Mouse (Mus musculus) G1E (cell line): Measurements from ENCODE around the gene Olfr313. TPM values are rescaled to one million over a fixed set of nuclear protein-coding genes. Genes with fewer than 3 reads are reported as not detected.
"Not testable (repeated sequence)": the region's sequence is repeated elsewhere in the genome, so short reads cannot be mapped to it uniquely, and the experiment has no call there.

Experiments used
- ATAC-seq: 2 replicates; pipeline ENCODE4 v1.8.0; 2016; ENCODE audit warnings: mild to moderate bottlenecking; ENCODE audit not compliant: insufficient number of reproducible peaks, poor library complexity, low FRiP score, severe bottlenecking; ENCODE audit errors: extremely low read depth
- DNase-seq: peaks from one replicate; pipeline ENCODE4 v3.0.0; 2012; ENCODE audit warnings: low spot score
- H3K27me3 ChIP-seq: 2 replicates; pipeline ENCODE4 v1.6.1; 2012; ENCODE audit warnings: mild to moderate bottlenecking, low read length, inconsistent platforms; ENCODE audit not compliant: insufficient read depth
- H3K36me3 ChIP-seq: replicated peaks from 2 replicates; pipeline ENCODE3; 2012; ENCODE audit warnings: mild to moderate bottlenecking, inconsistent platforms
- H3K4me1 ChIP-seq: 2 replicates; pipeline ENCODE4 v1.6.1; 2012; ENCODE audit warnings: low read depth, low read length, inconsistent platforms, mixed read lengths; ENCODE audit not compliant: insufficient read depth
- H3K4me3 ChIP-seq: 2 replicates; pipeline ENCODE4 v1.5.1; 2012; ENCODE audit warnings: low read depth, mild to moderate bottlenecking, inconsistent platforms, low read length, moderate library complexity, mixed read lengths
- H3K9me3 ChIP-seq: replicated peaks from 2 replicates; pipeline ENCODE4 v1.6.1; 2012; ENCODE audit warnings: inconsistent platforms
- CTCF ChIP-seq: IDR thresholded peaks from 2 replicates; pipeline ENCODE4 v1.5.1; 2012; ENCODE audit warnings: low read depth, low read length, inconsistent platforms, mixed read lengths
- GATA1 ChIP-seq: IDR thresholded peaks from 2 replicates; pipeline ENCODE4 v1.6.1; 2012; ENCODE audit warnings: borderline replicate concordance, low read length, inconsistent platforms, mixed read lengths
- GATA2 ChIP-seq: IDR thresholded peaks from 2 replicates; pipeline ENCODE4 v1.6.1; 2012; ENCODE audit warnings: low read depth, low read length, inconsistent platforms, borderline replicate concordance
- POLR2AphosphoS5 ChIP-seq: IDR thresholded peaks from 2 replicates; pipeline ENCODE4 v1.6.1; 2012; ENCODE audit warnings: low read depth, low read length, inconsistent platforms; ENCODE audit not compliant: insufficient replicate concordance
- TAL1 ChIP-seq: conservative IDR thresholded peaks from 2 replicates; pipeline ENCODE4 v1.6.1; 2012; ENCODE audit warnings: low read depth, low read length, inconsistent platforms, mixed read lengths
- polyA plus RNA-seq: library from polyadenylated mRNA; stranded (reverse); fragments of >175 nt; gene quantifications from 2 replicates; pipeline ENCODE4 v1.2.3, GENCODE M21; 2012
- total RNA-seq, 2 experiments: library from RNA; stranded (forward) in 1 of 2; stranded (reverse) in 1 of 2; fragments of 200-1000 nt in 1 of 2; fragments of >200 nt in 1 of 2; fragmentation: Nextera tagmentation in 1 of 2; gene quantifications; 2 replicates each; pipeline ENCODE4 v1.2.3; 2014 to 2017

The Olfr313 gene
- total and polyA plus RNA-seq, 3 experiments, result 0.11 TPM; not detected in 2

DNA sequence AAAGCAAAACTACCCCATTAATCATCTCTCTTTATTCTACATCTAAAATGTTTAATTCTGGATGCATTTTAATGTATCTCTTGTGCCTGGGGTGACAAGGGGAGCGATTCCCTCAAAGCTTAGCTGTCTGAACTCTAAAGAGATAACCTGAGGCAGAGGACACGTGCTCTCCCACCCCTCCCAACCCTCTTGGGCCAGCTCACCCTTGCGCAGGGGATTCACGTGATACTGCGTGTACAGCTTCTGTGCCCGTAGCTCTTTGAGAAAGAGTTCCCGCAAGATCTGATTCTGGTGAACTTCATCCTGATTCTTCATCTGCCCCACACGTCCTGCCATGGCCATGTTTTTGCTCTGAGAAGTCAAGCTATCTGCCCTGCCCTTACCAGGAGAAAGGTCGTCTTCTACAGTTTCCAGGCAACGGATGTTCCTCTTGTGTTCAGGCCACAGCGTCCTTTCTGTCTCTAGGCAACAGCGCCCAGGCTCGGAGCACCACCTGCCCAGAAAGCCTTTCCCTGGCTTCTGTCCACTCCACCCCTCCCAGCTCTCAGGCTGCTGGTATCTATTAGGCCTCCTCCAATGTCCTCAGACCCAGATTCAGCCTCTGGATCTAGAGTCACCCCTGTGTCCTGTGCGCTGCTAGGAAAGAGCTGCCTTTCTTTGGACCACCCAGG lies 13.1 kb upstream of the Olfr313 start, which contains the start of gene Fam183b:
Gene Fam183b, minus strand, starts transcription at position 403 of the 671 bp plus-strand sequence.
- no peaks in the 10 kb centered on the region for H3K36me3 ChIP-seq
- H3K4me3 ChIP-seq, result no peak within 1 kb of the TSS
- no peak for TF ChIP-seq GATA2
- no peak for TF ChIP-seq POLR2AphosphoS5
- TF ChIP-seq TAL1, result no peak
- no peak for TF ChIP-seq GATA1
- no peak for TF ChIP-seq CTCF
- DNase-seq, result no peak
- H3K27me3 ChIP-seq, result peaks cover 10% of the 10 kb centered on the region
- H3K9me3 ChIP-seq, result no peaks in the 10 kb centered on the region
- ATAC-seq, result no peak
- H3K4me1 ChIP-seq, result no peaks in the 10 kb centered on the region

DNA sequence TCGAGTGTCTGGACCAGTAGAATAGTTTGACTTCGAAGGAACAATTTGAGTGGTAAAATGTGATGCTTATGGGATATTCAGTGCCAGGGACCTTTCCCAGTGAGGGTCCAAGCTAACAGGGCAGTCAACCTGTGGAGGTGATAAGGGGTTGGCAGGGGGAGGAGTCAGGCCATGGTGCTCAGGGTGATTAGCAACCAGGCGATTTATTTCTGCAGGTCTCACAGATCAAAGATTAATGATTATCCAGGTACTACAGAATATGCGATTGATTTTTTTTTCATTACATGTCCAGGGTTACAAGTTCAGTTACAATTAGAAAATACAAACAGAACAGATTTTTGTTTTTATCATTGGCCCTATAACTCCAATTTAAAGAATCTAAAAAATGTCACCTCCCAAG lies 10.9 kb upstream of the Olfr313 start:
- Histone ChIP-seq H3K4me3 (no peak overlapping the region), H3K4me1 (no peaks in the 10 kb centered on the region), H3K27me3 (peaks cover 6% of the 10 kb centered on the region), H3K9me3 (no peaks in the 10 kb centered on the region), H3K36me3 (no peaks in the 10 kb centered on the region)
- no peak for ATAC-seq
- DNase-seq, result no peak
- no peak for TF ChIP-seq POLR2AphosphoS5
- no peak for TF ChIP-seq GATA2
- TF ChIP-seq TAL1, result no peak
- no peak for TF ChIP-seq CTCF
- TF ChIP-seq GATA1, result no peak

DNA sequence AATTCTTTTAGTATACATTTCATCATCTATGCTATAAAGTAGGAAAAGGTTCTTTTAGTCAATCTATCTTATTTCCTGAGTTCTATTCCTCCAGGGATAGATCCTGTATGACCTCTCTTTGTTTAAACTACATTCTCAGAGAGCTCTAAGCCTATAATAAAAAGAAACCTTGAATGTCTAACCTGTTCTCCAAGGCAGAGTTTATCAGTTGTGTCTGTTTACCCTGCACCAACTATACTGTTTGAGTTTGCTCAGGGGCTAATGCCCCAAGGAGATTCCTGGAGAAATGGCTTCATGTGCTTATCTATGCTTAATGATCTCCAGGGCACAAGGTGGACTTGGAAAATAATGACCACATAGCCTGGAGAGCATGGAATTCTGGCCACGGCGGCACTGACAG lies 10.4 kb upstream of the Olfr313 start:
- no peaks in the 10 kb centered on the region for H3K9me3 ChIP-seq
- H3K27me3 ChIP-seq, result peaks cover 6% of the 10 kb centered on the region
- DNase-seq, result no peak
- no peak overlapping the region for H3K4me3 ChIP-seq
- ATAC-seq, result no peak
- TF ChIP-seq TAL1 (no peak), CTCF (no peak), POLR2AphosphoS5 (no peak), GATA1 (no peak), GATA2 (no peak)
- no peaks in the 10 kb centered on the region for H3K36me3 ChIP-seq
- H3K4me1 ChIP-seq, result no peaks in the 10 kb centered on the region

DNA sequence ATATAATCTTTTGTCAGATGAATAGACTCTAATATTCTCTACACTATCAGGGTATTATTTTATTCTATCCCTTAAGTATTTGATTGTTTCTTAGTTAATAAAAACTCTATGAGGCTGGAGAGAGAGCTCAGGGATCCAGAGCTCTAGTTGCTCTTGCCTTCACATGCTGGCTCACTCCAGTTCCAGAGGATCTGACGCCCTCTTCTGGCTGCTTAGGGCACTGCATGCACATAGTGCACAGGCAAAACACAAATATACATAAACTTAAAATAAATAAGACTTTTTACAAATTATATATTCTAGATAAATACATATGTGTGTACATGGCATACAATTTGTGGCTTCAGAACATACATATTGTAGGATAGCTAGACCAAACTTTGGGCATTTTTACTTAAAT lies 2.8 kb upstream of the Olfr313 start:
- H3K4me3 ChIP-seq, result no peak overlapping the region
- H3K27me3 ChIP-seq, result no peaks in the 10 kb centered on the region
- no peaks in the 10 kb centered on the region for H3K9me3 ChIP-seq
- TF ChIP-seq POLR2AphosphoS5 (no peak), CTCF (0 out of 2 replicates have a peak, but pooled peaks have one; percentile 13)
- H3K4me1 ChIP-seq, result no peaks in the 10 kb centered on the region
- DNase-seq (no peak), ATAC-seq (no peak)
- H3K36me3 ChIP-seq, result no peaks in the 10 kb centered on the region

DNA sequence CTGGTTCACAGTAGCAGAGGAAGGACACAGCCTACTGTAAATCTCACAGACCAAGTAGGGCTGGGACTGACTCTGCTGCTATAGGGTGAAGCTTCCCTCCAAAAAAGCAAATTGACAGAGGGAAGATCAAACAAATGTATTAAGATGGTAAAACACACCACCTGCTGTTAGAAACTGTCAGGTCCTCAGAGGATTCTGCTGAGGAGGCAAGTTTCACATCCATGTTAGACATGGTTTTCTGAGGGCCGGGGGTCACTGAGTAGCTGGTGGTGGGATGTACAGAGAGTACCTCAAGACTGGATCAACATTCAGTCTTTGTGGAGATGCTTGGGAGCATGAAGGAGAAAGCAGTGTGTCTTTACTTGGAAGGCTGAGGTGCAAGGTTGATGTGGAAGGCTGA lies 876 bp downstream of the Olfr313 start:
- Histone ChIP-seq H3K4me3 (no peak overlapping the region), H3K9me3 (no peaks in the 10 kb centered on the region), H3K36me3 (no peaks in the 10 kb centered on the region), H3K4me1 (no peaks in the 10 kb centered on the region), H3K27me3 (no peaks in the 10 kb centered on the region)
- no peak for DNase-seq
- ATAC-seq, result no peak
- TF ChIP-seq TAL1 (no peak), CTCF (no peak), GATA1 (no peak), POLR2AphosphoS5 (no peak), GATA2 (no peak)

DNA sequence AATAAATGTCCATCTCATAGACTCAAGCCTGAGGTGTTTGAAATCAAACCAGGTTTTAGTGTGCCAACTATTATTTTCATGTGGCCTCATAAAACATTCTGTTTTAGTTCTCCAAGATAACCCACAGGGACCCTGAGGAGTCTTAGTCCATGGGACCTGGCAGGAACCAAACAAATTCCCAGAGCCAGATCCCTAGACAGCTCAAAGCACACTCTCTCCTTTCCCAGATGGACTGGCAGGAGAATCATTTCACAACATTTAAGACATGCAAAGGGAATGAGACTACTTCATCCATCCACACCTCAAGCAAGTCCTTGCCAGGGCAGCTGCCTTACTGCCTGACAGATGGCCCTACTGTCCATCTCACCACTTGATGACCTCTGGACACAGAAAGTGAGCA lies 14.1 kb downstream of the Olfr313 start, which contains the start of gene Olfr312:
Gene Olfr312, plus strand, starts transcription at position 301 of the 400 bp plus-strand sequence.
- H3K36me3 ChIP-seq, H3K4me3 ChIP-seq, DNase-seq, H3K27me3 ChIP-seq, H3K9me3 ChIP-seq, H3K4me1 ChIP-seq, ATAC-seq: not testable (repeated sequence)

DNA sequence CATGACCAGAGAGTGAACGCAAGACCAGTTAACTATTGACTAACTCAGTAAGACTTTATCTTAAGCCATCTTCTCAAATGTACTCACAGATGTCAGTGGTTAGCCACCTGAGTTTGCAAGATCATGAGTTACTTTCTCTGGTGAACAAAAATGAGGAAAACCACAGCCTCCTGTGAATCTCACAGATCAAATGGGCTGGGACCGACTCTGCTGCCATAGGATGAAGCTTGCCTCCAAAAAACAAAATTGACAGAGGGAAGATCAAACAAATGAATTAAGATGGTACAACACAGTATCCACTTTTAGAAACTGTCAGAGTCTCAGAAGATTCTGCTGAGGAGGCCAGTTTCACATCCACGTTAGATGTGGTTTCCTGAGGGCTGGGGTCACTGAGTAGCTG lies 15.0 kb downstream of the Olfr313 start:
- TF ChIP-seq POLR2AphosphoS5, result no peak
- no peak for TF ChIP-seq CTCF
- TF ChIP-seq TAL1, result no peak
- no peak for TF ChIP-seq GATA1
- no peak for TF ChIP-seq GATA2
- H3K9me3 ChIP-seq, result no peaks in the 10 kb centered on the region
- ATAC-seq (no peak), DNase-seq (no peak)
- H3K36me3 ChIP-seq, result no peaks in the 10 kb centered on the region
- no peaks in the 10 kb centered on the region for H3K4me1 ChIP-seq
- no peak overlapping the region for H3K4me3 ChIP-seq
- H3K27me3 ChIP-seq, result 0 out of 2 replicates have a peak, but pooled peaks cover 2% of the 10 kb centered on the region

DNA sequence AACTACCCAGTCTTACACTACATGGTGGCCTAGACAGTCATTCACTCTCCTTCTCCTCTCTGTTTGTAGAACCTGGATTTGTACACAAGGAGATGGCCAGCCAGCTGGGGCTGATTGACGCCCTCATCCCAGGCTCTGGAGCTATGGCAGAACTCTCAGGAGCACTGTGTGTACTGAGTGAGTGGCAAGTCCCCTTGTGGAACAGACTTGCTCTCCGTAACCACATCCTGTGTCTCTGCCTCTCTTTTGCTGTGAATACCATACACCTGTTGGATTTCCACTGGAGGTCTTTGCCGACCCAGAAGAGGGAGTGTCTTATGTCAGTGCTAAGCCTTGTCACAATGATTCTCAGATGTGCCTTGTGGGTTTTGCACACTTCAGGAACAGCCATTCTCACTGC lies 17.7 kb downstream of the Olfr313 start:
- not testable (repeated sequence) for H3K9me3 ChIP-seq, ATAC-seq, H3K4me1 ChIP-seq, H3K4me3 ChIP-seq, DNase-seq, H3K36me3 ChIP-seq, H3K27me3 ChIP-seq

DNA sequence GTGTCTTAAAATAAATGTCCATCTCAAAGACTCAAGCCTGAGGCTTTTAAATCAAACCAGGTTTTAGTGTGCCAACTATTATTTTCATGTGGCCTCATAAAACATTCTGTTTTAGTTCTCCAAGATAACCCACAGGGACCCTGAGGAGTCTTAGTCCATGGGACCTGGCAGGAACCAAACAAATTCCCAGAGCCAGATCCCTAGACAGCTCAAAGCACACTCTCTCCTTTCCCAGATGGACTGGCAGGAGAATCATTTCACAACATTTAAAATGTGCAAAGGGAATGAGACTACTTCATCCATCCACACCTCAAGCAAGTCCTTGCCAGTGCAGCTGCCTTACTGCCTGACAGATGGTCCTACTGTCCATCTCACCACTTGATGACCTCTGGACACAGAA lies 24.2 kb downstream of the Olfr313 start, which contains the start of gene Olfr311:
Gene Olfr311, plus strand, starts transcription at position 301 of the 400 bp plus-strand sequence.
- DNase-seq, H3K9me3 ChIP-seq, H3K4me1 ChIP-seq: not testable (repeated sequence)

More for the DNA sequence above, 24.2 kb downstream of the Olfr313 start, which contains the start of gene Olfr311:
- not testable (repeated sequence) for H3K36me3 ChIP-seq, ATAC-seq, H3K27me3 ChIP-seq, H3K4me3 ChIP-seq
